Mouse (Mus musculus) layer of hippocampus, adult 9-11 months (tissue): ENCODE data around the gene Tnni2.

Experiments
- DNase-seq: peaks from one replicate; pipeline ENCODE4 v3.0.0; 2022

Tnni2 gene

DNA sequence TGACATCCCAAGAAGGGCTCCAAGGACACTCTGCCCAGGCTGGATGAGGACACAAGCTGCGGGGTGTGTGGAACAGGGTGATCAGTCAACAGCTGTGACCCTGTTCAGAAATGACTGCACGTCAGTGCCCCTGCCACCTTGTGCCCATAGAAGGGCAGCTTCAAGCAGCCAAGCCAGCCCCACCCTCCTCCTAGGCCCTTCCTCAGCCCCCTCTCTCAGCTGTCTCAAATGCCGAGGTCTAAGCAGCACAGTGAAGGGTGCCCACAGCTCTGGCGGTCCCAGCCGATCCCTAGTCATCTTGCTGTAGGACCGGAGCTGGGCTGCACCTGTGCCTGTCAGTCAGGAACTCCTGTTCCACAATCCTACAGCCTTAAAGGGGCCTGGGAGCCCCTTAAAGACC lies 20.6 kb downstream of the Tnni2 start:
- no peak for DNase-seq

DNA sequence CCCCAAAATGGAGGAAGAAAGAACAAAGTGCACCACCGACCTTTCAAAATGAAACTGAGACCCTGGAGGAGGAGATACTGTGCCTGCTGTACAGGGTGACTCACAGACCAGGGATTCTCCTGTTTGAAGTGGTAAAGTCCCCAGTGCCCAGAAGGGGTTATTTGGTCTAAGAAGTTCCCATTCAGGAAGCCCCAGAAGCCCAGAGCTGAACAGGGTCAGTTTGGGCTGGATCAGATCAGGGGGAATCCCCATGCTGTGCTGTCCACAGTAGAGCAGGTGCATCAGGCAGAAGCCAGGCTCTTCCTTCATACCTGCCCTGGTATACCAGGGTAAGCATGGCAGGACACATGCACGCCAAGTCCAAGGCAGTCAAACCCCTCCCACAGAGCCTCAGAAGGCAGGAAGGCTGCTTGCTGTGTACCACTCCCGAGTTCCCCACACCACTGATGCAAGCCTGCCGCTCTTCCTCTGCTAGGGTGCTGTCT lies 21.0 kb downstream of the Tnni2 start:
- DNase-seq, result no peak

DNA sequence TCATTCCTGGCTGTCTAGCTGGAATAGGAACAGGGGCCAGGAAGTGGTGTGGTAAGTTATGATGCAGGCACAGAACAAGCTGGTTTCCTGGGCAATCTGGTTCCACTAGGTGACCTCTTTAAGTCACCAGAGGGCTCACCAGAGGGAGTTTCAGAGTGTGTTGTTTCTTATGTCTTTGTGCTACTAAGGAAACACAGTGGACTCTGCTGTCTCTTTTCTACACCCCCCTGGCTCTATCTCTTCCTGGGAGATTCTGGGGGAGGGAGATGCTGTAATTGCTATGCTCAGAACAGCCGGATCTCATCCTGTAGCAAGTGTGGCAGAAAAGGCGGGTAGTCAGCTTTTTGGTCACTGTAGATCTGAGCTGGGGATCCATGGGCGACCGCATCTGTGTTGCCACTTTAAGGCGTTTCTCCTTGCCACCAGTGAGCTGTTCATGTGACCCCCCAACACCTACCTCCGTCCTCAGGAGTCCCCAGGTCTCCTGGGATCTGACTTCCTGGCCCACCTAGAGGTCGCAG lies 28.6 kb downstream of the Tnni2 start:
- DNase-seq, result no peak

DNA sequence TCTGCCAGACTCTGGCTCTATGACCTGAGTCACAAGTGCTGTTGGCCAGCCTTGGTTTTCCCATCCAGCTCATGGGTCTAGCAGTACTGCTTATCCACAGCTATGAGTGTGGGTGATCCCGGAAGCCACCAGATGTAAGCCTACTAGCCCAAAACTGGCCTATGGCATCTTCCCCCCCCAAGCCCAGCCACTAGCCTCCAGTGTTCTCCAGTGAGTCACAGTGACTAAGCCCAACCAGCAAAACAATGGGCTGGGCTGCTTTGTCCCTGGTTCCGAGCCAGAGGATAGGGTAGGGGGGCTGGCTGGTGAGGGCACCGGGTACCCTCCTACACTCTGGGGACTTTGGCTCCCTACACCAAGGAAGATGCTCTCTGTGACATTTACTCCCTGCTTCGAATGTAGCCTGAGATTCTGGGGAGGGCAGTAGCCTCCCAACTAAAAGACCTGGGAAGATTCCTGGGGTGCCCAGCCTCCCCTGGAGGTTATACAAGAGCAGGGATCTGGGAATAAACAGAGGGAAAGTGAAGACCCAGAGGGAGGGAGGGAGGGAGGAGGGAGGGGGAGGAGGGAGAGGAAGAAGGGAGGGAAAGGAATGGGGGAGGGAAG lies 29.3 kb downstream of the Tnni2 start:
- DNase-seq, result peak; percentile 33

DNA sequence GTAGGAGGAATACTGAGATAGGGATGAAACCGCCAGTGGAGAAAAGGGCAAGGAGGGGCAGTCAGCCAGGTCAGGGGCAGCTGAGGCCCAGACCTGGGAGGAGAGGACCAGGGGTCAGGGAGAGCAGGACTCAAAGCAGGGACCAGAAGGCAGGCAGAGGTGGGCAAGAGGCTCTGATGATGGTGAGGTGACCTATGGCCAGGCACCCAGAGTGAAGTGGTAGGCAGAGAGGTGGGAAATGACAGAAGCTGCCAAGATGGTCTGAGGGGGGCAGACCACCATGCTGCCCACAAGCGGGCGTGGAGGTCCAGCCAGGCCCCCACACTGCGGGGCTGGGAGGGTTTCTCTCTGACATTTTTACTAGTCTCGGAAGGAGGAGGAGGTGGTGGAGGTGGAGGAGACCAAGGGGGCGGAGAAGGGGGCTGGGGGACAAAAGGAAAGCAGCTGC lies 29.8 kb downstream of the Tnni2 start:
- no peak for DNase-seq

DNA sequence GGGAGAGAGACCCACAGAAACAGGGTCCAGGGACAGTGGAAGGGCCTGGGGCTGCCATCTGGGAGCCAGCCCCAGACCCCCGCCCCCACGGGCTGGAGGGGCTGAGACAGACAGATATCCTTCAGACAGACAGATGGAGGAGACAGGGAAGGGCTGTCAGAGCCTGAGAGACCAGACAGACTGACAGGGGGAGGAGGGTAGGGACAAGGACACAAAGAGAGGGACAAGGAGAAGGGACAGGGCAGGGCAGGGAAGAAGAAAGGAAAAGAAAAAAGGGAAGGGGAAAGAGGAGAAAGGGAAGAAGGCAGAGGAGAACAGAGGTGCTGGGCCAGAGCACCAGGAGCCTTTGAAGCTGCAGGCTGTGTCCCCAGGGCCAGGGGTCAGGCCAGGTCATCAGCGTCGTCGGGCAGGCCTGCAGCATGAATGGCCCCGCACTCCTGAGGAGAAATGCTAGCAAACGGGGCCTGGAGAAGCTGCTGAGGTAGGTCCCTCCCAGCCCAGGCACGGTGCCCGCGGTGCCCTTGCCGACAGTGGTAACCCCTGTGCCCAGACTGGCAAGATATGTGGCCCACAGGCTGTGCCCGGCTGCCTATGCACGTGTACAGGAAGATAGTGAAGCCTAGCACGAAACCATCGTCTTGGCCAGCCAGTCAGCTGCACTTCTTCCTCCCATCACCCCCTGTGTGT lies 30.4 kb downstream of the Tnni2 start:
- DNase-seq, result no peak

DNA sequence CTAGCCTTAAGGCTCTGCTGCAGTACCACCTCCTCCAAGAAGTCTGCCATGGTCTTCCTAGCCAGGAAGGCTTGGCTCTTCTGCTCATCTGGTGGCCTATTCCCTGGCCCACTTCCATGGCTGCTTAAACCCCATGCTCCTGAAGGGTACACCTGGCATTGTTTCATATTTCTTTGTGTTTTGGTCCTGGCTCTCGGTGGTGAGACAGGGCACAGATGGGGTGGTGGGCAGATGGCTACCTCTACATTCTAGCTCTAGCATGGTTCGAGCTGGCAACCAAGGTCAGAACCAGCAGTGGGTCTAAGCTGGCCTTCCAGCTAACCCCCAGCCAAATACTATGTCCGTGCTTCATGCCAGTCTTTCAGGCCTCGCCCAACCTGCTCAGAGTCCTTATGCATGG lies 31.3 kb downstream of the Tnni2 start:
- no peak for DNase-seq

DNA sequence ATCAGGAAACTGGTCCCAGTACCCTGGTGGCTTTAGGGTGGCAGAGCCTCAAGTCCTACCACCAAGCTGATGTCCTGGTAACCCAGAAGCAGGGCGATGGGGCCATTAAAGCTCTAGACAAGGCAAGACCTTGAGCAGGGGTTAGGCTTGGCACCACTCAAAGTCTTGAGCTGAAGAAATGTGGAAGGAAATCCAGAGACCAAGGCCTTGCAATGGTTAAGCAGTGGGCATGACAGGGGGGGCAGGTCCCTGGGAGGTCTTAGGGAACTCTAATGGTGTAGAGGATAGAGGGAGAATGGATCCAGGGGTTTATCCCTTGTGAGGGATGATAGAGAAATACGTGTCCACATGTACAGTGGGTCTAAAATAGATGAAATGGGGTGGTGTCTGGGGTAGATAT lies 31.9 kb downstream of the Tnni2 start:
- DNase-seq, result no peak

DNA sequence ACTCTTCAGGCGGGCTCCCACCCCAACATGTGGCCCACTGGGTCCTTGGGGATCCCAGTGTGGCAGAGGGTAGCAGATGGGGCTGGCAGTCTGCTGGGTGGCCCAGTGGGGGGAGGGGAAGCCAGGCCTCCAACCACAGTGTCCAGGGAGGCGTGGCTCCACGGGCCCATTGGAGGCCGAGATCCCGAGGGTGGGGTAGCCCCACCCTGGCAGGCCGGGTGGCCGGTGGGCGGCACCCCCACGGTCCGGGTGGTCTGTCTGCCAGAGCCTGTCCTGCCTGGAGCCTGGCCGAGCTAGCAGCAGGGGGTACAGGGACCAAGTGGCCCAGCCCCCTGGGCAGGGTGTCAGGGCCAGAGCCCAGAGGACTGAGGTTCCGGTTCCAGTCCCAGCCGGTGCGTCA lies 33.2 kb downstream of the Tnni2 start:
- no peak for DNase-seq

DNA sequence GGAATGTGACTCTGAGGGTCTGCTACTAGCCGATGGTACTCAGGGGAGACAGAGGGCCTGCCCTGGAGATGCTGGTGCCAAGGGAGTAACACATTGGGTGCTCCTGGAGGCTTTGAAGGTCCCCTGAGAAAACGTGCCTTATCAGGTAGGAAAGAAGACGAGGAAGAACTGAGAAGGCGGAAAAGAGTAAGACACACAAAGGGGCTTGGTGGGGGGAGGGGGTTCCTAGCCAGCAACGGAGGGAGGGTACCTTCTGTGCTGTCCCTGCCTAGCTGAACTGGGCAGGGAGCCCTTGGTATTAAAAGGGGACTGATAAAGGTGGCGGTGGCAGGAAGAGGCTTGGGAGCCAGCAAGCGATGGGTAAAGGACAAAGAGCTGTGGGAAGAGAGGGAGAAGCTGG lies 34.0 kb downstream of the Tnni2 start:
- DNase-seq, result no peak

DNA sequence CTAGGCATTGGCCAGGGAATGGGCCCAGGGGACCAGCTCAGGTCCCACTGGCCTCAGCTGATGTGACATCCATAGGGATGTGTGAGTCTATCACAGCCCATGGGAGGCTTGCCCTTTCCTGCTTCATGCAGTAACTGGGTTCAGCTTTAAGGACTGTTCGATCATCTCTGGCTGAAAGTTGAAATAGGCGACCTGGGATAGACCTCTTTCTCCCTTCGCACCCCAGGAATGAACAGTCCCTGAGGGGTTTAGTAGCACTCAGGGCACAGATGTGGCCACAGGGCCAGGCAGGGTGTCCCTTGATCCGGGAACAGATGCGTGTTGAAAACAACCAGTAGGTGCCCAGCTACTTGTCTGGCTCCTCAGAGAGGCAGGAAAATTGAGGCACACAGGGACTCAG lies 34.7 kb downstream of the Tnni2 start:
- no peak for DNase-seq

DNA sequence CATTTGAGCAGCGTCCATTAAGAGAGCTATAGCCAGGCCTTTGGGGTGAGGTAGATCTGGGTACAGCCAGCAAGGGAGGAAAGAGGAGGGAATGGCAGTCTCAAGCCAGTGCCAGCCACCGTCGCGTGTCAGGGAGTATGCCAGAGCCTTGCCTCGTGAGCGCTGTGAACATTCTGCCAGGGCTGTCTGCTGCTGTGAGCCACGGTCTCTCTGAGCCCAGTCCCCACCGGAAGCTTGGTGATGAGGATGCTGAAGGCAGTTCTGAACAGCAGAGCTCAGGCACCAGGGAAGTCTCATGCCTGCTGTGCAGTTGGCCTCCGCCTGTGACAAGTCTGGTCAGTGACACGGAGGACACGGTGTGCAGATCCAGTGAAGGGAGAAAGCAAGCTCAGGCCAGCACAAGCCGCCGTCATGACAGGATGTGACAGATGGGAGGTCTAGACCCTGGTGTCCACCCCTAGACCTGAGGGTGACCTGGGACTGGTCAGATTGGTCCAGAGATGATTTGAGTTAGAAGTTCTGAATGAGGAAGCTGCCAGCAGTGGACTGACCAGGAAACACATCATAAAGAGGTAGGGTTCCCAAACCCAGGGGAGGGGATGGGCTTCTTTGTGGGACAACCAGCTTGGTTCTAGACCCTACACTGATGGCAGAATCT lies 35.3 kb downstream of the Tnni2 start:
- no peak for DNase-seq

DNA sequence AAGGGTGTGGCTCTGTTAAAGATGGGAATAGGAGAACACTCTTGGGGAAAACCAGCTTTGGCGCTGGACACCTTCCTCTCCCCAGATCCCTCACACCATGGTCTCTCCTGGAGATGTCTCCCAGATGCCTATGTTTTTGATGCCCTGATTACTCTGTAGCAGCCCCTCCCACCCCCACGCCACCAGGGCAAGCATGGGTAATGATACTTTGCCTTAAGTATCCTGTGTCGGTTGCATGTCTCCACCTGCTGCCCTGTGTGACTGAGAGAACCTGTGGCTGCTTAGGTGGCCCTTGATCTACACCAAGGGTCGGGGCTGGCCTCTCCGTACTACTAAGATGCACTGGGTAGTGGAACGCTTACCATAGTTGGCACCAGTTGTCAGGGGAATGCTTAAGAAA lies 36.4 kb downstream of the Tnni2 start:
- DNase-seq, result no peak

DNA sequence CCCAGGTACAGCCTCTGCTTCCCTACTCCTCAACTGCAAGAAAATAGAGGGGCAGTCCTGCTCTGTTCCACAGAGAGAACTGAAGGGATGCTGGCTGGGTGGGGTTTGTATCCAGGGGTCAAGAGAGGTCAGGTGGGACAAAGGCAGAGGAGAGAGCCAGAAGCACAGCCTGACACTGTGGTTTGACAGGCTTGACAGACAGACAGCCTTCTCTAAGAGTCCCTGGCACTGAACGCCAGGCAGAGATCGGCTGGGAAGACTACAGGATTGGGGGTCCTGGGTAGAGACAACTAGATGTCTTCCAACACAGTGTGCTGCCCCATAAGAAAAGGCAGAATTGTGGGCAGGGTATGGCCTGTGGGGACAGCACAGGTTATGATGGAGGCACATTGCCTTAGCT lies 37.0 kb downstream of the Tnni2 start:
- DNase-seq, result no peak

DNA sequence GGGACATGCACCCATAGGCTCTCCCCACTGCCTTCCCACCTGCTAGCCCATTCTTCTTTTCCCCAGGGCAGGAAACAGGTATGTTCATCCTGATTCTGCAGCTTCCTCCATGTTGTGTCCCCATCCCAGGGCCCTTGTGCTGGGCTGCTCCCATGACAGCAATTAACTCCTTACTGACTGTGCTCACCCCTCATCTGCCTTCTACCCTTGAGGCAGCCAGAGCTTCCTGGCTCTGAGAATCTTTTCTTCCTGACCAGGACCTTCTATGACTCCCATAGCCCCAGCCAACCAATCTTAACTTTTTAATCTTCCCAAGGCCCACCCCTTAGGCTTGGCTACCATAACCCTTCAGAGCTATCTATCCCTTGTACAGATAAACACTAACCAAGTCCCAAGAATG lies 37.7 kb downstream of the Tnni2 start:
- DNase-seq, result no peak

DNA sequence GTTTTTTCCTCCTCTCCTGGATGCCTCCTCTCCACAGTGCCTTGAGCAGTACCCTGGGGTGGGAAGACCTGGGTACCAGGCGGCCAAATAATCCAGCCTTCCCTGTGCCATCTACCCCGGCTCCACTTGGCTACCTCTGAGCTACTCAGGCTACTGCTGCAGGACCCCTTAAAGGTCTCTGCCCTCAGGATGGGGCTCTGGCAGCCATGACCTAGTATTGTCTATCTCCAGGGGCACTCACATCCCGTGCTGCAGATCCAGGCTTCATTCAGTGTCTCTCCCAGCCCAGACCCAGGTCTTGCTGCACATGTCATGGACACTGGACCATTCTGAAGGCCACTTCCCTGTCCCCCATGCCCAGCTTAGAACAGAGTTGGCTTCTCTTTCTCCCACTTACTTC lies 38.3 kb downstream of the Tnni2 start:
- no peak for DNase-seq

DNA sequence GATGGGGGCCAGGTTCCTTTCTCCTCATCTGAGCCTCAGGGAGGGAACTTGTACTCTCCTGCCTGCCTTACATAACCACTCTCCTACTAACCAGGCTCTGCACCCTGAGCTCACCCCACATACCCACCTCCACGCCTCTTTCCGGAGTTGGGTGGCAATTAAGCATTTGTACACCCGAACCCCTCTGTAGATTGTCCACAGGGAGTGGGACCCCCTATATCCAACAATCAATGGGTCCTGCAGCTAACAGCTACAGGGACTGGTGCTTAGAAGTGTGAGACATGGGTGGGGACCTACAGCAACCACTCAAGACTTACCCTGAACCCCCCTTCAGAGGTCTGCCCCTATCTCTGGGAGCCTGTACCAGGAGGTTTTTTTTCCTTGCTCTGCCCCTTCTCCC lies 39.1 kb downstream of the Tnni2 start:
- DNase-seq, result no peak

DNA sequence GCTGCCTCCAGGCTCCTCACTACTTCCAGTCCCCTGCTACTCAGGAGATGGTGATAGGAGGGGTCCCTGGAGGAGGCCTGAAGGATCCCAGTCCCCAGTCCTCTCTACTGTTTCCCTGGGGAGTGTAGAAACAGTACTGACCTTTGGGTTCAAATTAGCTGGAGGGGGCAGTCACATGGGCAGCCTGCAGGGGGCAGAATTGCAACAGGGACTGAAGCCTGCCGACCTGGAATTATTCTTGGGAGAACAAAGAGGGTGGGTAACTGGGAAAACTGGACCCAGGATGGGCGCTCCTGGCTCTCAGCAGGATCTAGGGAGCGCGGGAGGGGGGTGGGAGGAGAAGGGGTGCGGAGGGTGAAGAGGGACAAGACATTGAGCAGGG lies 39.6 kb downstream of the Tnni2 start:
- DNase-seq, result no peak

DNA sequence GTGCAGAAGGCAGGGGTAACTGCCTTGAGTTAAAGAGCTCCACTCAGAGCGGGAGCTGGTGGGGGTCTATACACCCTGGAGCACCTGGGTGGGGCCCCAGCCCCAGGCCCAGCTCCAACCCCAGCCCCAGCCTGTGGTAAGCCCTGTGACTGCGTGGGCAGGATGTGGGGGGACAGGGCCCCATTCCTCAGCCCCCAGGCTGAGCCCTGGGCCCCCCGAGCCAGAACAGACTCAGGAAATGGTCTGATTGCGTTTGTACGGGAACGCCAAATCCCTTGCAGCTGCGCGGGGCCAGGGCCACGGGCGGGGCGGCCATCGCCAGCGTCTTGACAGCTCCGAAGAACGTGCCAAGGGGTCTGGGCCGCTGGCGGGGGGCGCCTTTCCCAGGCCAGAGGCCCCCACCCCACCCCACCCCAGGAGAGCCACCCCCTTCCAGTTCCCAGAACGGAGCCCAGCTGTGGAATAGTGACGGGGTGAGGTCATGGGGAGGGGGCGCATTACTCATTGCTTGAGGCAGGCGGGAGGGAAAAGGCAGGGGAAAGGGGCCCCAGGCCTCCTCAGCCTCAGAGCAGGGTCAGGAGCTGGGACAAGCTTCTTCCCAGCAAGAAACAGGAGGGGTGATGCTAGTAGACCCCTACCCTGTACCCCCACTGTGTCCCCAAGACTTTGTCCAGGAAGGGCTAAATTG lies 40.1 kb downstream of the Tnni2 start:
- no peak for DNase-seq

DNA sequence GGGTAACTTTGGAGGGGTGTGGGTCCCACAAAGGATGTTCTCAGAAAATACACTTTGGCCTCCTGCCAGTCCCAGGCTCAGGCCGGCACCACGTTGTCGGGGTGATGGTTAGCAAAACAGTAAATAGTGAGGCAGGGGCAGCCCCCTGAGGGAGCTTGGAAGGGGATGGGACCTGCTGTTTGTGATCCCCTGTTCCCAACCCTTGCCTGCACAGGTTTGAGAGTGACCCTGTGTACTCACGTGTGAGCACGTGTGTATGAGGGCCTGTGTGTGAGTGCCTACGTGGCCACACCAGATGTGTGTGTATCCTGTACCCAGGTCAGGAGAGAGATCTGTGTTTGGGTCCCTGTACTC lies 40.6 kb downstream of the Tnni2 start:
- no peak for DNase-seq

DNA sequence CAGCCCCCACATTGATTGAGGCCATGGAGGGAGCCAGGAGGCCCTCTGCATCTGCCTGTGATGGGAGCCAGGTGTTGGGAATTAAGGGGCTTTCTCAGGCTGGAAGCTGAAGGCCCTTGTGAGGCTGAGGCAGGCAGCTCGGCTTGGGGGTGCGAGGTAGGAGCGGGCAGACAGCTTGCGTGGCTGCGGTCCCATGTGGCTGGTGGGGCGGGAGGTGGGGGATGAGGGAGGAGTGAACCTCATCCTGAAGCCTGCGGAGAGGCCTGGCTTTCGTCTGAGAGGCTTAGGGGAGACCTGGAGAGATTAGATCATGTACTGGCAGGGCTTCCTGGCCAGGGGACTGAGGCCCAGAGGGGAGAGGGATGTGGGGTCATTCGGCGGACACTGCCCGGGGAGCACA lies 41.5 kb downstream of the Tnni2 start:
- no peak for DNase-seq

DNA sequence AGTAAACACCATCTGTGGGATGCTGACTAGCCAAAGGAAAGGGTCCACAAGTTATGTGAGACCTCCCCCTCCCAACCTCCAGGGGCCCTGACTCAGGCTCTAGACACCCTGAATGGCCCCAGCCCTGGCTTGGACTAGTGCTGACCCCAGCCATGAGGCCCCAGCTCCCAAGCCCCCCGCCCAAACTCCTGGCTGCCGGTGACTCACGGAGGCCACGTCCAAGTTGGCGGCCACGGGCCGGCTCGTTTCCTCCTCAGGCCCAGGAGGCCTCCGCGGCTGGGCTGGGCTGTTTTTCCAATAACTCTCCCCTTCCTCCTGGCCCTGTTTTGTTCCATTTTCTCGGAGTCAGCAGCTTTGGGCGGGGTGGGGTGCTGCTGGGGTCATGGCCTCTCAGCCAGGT lies 43.2 kb downstream of the Tnni2 start:
- no peak for DNase-seq

DNA sequence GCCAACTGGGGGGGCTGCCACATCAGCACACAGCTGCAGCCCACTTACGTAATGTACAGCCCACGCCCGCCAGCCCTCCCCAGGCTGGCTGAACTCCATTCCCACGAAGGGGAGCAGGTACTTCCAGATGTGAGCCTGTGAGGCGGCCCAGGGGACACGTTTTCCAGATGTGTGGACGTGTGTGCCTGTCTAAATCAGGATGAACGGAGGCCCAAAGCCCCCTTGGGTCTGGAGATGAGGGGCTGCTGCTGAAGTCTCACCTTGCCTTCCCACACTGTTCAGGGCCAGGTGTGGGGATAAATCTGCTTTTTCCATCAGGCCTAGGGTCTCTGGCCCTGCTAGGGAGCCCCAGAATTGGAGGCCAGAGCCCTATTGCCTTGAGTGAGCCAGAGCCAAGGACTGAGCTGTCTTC lies 45.1 kb downstream of the Tnni2 start:
- no peak for DNase-seq
